Mouse (Mus musculus) neutrophil, adult 5-6 weeks (primary cell): ENCODE results near the gene Shisa5. TPM values are rescaled to one million over a fixed set of nuclear protein-coding genes. Genes with fewer than 3 reads are reported as not detected.
A peak's percentile ranks its signal among the peaks of the same experiment; 100 is the strongest.

Source experiments
- ATAC-seq: fragments of 151-379, 151-347 bp; 2 replicates; pipeline ENCODE4 v1.8.0; 2017; ENCODE audit warnings: mild to moderate bottlenecking, moderate TSS enrichment; ENCODE audit not compliant: insufficient number of reproducible peaks, poor library complexity, low FRiP score, severe bottlenecking; ENCODE audit errors: extremely low read depth
- total RNA-seq: library from RNA; stranded (forward); fragments of 200-1000 nt; gene quantifications from 2 replicates; pipeline ENCODE4 v1.2.3, GENCODE M21; 2017

Shisa5 gene
- total RNA-seq, result 1,927 and 2,078 TPM in 2 replicates

DNA sequence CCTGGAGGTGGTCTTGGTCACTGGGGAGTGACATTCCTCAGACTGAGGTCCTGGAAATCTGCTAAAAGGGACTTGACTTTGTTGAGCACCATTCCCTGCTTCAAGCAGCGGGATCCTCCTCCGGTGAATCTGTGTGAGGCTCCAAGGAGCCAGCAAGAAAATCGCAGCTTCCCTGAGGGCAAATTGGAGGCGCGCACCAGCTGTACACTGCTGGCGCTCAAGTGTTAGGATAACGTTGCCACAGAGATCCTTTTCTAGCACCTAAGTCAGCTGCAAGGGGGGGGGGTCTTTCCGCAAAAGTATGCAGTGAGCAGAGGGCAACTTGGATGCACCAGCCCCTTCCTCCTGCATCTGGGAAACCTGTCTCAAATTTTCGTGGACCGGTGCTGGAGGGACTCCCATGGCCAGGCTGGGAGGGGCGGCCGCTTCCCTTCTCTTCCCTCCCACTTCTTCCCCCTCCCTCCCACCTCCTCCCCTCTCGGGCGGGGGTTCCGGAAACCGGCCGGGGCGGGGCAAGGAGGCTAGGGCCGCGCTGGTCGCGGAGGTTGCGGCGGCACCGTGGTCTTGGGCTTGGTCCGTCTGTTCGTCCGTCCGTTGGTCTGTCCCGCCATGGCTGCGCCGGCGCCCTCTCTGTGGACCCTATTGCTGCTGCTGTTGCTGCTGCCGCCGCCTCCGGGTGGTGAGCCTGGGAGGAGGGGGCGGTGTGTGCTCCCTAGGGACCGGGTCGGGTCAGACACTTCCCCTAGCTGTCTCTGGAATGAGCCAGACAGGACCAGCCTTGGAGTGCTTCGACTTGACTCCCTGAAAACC lies at the start of gene Shisa5:
Gene Shisa5 (plus strand): TSS at position 480 of the 810 bp plus-strand sequence.
- ATAC-seq, result peak; percentile 77

DNA sequence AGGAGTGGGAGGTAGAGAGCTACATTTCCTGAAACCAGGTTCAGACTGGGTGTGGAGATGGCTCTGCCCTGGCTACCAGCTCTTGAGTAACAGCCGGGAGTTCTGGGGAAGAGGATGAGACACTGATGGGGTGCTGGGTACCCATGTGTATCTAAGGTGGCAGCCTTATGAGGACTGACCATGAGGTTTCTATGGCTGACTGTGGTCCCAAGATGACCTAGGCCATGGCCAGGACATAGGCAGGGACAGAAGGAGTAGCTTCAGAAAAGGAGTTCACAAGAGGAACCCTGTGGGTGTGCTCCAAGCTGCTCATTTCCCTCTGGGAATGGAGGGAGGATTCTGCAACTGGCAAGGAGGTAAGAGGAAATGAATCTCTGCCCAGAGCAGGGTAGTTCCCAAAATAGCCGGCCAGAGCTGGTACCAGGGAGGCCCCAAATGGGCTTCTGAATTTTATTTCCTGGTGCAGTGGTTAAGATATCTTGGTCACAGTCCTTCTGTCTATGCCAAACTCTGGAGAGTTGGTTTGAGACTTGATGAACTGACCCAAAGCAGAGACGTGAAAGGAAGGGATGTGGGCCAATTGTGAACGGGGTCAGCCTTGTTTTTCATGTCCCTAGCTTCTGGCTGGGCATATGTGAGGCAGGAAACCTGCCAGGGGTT lies 48.4 kb upstream of the Shisa5 start:
- no peak for ATAC-seq

- no peak for ATAC-seq
Measured at GRCm38 (mm10) chr9:108990462-108990820, 47.9 kb upstream of the Shisa5 start.

- peak; percentile 91 for ATAC-seq
Measured at GRCm38 (mm10) chr9:108991428-108992084, 46.8 kb upstream of the Shisa5 start, which contains the start of gene Pfkfb4. Gene Pfkfb4, plus strand, starts transcription at chr9:108991778.

- no peak for ATAC-seq
Measured at GRCm38 (mm10) chr9:108992085-108992469, 46.3 kb upstream of the Shisa5 start.

- ATAC-seq, result no peak
Measured at GRCm38 (mm10) chr9:108992620-108993361, 45.6 kb upstream of the Shisa5 start.

DNA sequence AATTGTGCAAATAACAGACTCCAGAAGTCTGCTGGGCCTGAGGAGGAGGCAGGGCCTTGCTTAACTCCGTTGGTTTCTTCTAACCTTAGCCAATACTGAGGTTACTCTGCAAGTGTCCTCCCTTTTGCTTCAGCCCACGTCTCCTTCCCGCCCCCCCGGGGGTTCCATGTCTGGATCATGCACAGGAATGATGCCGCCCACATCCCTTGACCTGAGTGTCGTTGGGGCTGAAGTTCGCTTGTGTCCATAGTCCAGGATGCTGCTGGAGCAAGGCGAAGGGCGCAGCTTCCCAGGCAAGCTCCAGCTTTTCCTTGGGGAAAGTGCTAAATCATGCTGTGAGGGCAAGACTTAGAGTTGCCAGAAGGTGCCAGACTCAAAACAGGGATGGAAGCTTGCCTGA lies 42.0 kb upstream of the Shisa5 start:
- no peak for ATAC-seq

GRCm38 (mm10) chr9:108998287-108999166 lies 39.8 kb upstream of the Shisa5 start:
- ATAC-seq, result no peak

DNA sequence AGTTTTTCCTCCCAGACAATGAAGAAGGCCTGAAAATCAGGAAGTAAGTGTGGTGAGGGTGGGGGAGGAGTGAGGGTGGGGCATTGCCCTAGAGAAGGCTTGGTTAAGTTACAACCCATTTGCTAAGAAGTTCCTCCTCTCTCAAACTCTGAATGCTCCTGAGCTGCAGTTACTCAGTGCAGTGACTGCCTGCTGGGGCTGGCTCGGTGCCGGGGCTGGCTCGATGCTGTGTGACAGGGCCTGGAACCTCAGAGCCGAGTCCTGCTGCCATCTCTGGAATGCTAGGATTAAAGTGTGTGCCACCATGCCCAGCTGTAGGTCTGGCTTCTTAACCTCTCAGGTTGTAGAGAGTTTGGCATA lies 39.2 kb upstream of the Shisa5 start:
- ATAC-seq, result peak; percentile 51

DNA sequence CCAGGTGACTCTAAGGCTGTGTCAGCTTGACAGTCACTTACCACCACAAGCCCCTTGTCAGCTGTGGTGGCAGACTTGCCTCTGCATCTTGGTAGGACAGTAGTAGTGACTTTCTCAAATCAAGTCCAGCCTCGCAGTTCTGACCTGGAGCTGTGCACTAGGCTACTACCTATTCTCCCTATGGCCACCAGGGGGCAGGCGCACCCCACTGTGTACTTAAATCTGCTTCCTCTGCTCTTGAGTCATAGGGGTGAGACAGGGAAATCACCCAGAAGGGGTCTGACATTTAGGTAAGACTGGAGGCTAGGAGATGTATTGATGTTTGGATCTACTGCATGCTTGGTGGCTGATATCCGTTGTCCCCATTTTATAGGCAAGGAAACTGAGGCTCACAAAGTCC lies 37.6 kb upstream of the Shisa5 start:
- peak; percentile 84 for ATAC-seq

- ATAC-seq, result peak; percentile 52; the same call in 1 of the 2 replicates
Measured at GRCm38 (mm10) chr9:109003201-109003600, 35.2 kb upstream of the Shisa5 start.

DNA sequence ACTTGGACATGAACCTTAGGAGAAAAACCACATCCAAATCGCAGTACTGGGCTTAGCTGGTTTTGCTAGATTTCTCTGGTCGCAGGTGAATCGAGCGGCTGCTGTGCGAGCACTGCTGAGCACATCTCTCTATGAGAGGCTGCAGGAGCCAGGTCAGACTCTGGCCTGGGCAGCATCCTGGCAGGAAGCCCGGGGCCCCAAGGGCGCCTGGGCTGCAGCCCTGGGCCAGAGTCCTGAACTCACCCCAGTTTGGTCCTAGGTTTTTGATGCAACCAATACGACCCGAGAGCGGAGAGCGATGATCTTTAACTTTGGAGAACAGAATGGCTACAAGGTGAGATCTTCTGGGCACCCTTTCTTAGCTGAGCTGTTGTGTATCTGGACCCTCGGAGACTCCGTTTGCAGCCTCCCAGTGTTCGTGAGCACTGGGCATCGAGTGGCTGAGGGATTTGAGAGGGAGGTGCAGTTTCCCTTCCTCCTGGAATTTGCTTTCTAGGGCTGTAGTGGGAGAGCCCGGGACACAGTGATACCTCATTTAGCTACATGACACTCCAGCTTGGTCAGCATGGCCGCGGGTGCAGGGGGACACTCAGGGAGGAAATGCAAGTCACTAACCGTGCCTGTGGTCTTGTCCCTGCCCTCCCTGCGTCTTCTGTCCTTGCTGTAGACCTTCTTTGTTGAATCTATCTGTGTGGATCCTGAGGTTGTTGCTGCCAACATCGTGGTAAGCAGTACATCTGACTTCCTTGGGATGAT lies 31.2 kb upstream of the Shisa5 start:
- no peak for ATAC-seq

GRCm38 (mm10) chr9:109008081-109008480 lies 30.3 kb upstream of the Shisa5 start:
- ATAC-seq, result no peak

DNA sequence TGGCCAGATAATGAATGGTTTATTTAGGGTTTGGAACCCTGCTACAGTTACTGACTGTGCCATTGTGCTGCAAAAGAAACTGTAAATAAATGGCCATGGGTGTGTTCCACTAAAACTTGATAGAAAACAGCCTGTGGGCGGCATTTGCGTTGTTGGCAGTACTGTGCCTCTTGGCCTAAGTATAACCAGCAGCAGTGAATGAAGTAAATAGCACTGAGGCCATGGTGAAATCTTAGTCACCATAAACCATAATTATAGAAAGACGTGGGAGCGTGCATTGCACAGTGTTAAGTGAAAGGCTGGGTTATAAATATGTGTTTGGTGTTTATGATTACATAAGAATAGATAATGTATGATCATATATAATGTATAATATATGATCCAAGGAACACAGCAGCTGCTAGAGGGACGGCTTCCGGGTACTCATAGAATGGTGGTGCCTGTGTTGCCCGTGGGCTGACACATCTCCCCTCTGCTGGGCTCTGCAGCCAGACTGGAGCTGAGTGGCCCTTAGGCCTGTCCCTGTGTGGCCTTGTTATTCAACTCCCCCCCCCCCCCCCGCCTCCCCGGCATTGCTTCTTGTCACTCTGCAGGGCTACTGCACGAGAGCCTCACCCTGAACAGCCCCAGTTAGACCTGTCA lies 29.2 kb upstream of the Shisa5 start:
- no peak for ATAC-seq

GRCm38 (mm10) chr9:109009636-109010315 lies 28.6 kb upstream of the Shisa5 start:
- peak; percentile 93 for ATAC-seq

- ATAC-seq, result no peak
Measured at GRCm38 (mm10) chr9:109010316-109010690, 28.1 kb upstream of the Shisa5 start.

- ATAC-seq, result no peak
Measured at GRCm38 (mm10) chr9:109015397-109015796, 23.0 kb upstream of the Shisa5 start.
